29 mouse cellular contexts compared by ENCODE assay signal in the genomic region with DNA sequence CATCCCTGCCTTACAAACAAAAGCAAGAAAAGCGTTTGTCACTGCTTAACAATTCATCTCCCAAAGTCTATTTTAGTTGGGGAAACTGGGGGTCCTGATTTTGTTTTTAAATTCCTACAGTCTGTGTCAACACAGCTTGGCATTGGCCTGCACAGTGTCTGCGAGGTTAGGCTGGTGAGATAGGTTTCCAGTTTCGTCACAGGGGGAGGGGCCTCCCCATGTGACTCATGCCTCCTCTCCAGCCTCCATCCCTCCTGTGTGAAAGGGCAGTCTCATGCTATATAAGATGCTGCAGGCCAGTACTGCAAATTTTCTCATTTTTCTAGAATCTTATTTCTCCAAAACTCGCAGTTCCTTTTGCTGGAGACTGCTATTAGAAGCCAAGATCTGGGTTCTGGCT.
DNase-seq lines count a peak whose midpoint lies in the region; ATAC-seq lines count a peak whose summit lies in the region.
"Had no signal": no experiment of that assay in that cellular context is flagged by ENCODE, and none has a peak within 500 bp of the region (broad histone marks: within the 10 kb centered on the region; RNA-seq: fewer than 3 reads in every experiment).

No protein-coding gene starts in this region.

- H3K4me1 ChIP-seq in hindbrain, embryonic 15.5 days (replicated peaks): no peaks in the 10 kb centered on the region
- no peaks in the 10 kb centered on the region for H3K4me1 ChIP-seq in hindbrain, embryonic 10.5 days (replicated peaks)
- H3K4me1 ChIP-seq in embryonic facial prominence, embryonic 10.5 days: no peaks in the 10 kb centered on the region
- H3K4me1 ChIP-seq: embryonic facial prominence, embryonic 15.5 days; forebrain, embryonic 15.5 days; heart, embryonic 13.5 days; hindbrain, embryonic 12.5 days; liver, embryonic 15.5 days; neural tube, embryonic 12.5 days had no signal

- peak; percentile 71; the same call in 1 of the 2 replicates for ATAC-seq in hindbrain, embryonic 15.5 days (ENCODE audit: low FRiP score, low read depth)
- ATAC-seq: forebrain, embryonic 15.5 days had no signal

- no peaks in the 10 kb centered on the region for H3K27me3 ChIP-seq in hindbrain, embryonic 15.5 days
- H3K27me3 ChIP-seq in hindbrain, embryonic 10.5 days (ENCODE audit: insufficient read depth, poor library complexity, severe bottlenecking): no peaks in the 10 kb centered on the region
- no peaks in the 10 kb centered on the region for H3K27me3 ChIP-seq in embryonic facial prominence, embryonic 10.5 days (replicated peaks; ENCODE audit: low read depth, poor library complexity, severe bottlenecking)
- H3K27me3 ChIP-seq: CH12.LX; embryonic facial prominence, embryonic 15.5 days; forebrain, embryonic 15.5 days; heart, embryonic 13.5 days; hindbrain, embryonic 12.5 days; liver, embryonic 15.5 days; neural tube, embryonic 12.5 days had no signal

- H3K9me3 ChIP-seq in hindbrain, embryonic 15.5 days: no peaks in the 10 kb centered on the region
- H3K9me3 ChIP-seq in hindbrain, embryonic 10.5 days: no peaks in the 10 kb centered on the region
- H3K9me3 ChIP-seq in embryonic facial prominence, embryonic 10.5 days: no peaks in the 10 kb centered on the region
- H3K9me3 ChIP-seq: embryonic facial prominence, embryonic 15.5 days; forebrain, embryonic 15.5 days; G1E; heart, embryonic 13.5 days; hindbrain, embryonic 12.5 days; liver, embryonic 15.5 days; neural tube, embryonic 12.5 days had no signal

- H3K27ac ChIP-seq in hindbrain, embryonic 15.5 days (replicated peaks): no peak overlapping the region
- H3K27ac ChIP-seq in hindbrain, embryonic 10.5 days: no peak overlapping the region
- no peak overlapping the region for H3K27ac ChIP-seq in embryonic facial prominence, embryonic 10.5 days (replicated peaks)
- H3K27ac ChIP-seq: embryonic facial prominence, embryonic 15.5 days; forebrain, embryonic 15.5 days; heart, embryonic 13.5 days; hindbrain, embryonic 12.5 days; left cerebral cortex, adult 2 months; liver, embryonic 15.5 days; neural tube, embryonic 12.5 days had no signal

- DNase-seq in adrenal gland, adult 2 months: peak; percentile 20
- no peak for DNase-seq in adrenal gland, postnatal 4 days (ENCODE audit: low spot score in 2 of 2)
- DNase-seq in hindbrain, embryonic 10.5 days (ENCODE audit: low spot score): no peak
- peak; percentile 55 for DNase-seq in 416B (ENCODE audit: low read depth)
- peak; percentile 13 for DNase-seq in embryonic facial prominence, embryonic 10.5 days (ENCODE audit: low spot score)
- no peak for DNase-seq in right cerebral cortex, postnatal 14 days
- DNase-seq in left cerebral cortex, adult 9 months (ENCODE audit: low spot score in 2 of 2): no peak
- DNase-seq: cerebellum, adult 8-10 months; gastrocnemius, postnatal 10 days; heart, adult 18-20 months; heart, postnatal 14 days; kidney, adult 8-10 months; kidney, postnatal 10 days; left cerebral cortex, postnatal 4 days; liver; midbrain, embryonic 14.5 days; retina, postnatal 1 day; thymus, adult 18-20 months; thymus, postnatal 36 days had no signal

- H3K4me3 ChIP-seq in hindbrain, embryonic 15.5 days: no peak overlapping the region
- H3K4me3 ChIP-seq in hindbrain, embryonic 10.5 days: no peak overlapping the region
- no peak overlapping the region for H3K4me3 ChIP-seq in embryonic facial prominence, embryonic 10.5 days
- H3K4me3 ChIP-seq: embryonic facial prominence, embryonic 15.5 days; forebrain, embryonic 15.5 days; heart, embryonic 13.5 days; hindbrain, embryonic 12.5 days; left cerebral cortex, adult 2 months; liver, embryonic 15.5 days; neural tube, embryonic 12.5 days had no signal

- WGBS in hindbrain, embryonic 15.5 days: 53% methylated on average over 4 of the region's 4 CpGs
- 51% methylated on average over 4 of the region's 4 CpGs for WGBS in hindbrain, embryonic 10.5 days
- 45% methylated on average over 4 of the region's 4 CpGs for WGBS in embryonic facial prominence, embryonic 10.5 days

- H3K4me2 ChIP-seq in hindbrain, embryonic 15.5 days: no peak overlapping the region
- H3K4me2 ChIP-seq: embryonic facial prominence, embryonic 15.5 days; forebrain, embryonic 15.5 days; heart, embryonic 13.5 days; hindbrain, embryonic 12.5 days; liver, embryonic 15.5 days; neural tube, embryonic 12.5 days had no signal

- no peaks in the 10 kb centered on the region for H3K36me3 ChIP-seq in hindbrain, embryonic 15.5 days
- H3K36me3 ChIP-seq in hindbrain, embryonic 10.5 days: no peaks in the 10 kb centered on the region
- no peaks in the 10 kb centered on the region for H3K36me3 ChIP-seq in embryonic facial prominence, embryonic 10.5 days (replicated peaks)
- H3K36me3 ChIP-seq: embryonic facial prominence, embryonic 15.5 days; forebrain, embryonic 15.5 days; G1E; heart, embryonic 13.5 days; hindbrain, embryonic 12.5 days; liver, embryonic 15.5 days; neural tube, embryonic 12.5 days had no signal

- H3K9ac ChIP-seq in hindbrain, embryonic 15.5 days: no peak overlapping the region
- H3K9ac ChIP-seq: embryonic facial prominence, embryonic 15.5 days; forebrain, embryonic 15.5 days; heart, embryonic 13.5 days; hindbrain, embryonic 12.5 days; liver, embryonic 15.5 days; neural tube, embryonic 12.5 days had no signal

Comparison
In these comparisons a context has a peak if more than half of its experiments do, and no peak if none do; other contexts are left out.
1. DNase-seq: peak in adrenal gland, adult 2 months (single experiment), 416B (single experiment) and embryonic facial prominence, embryonic 10.5 days (single experiment); none in adrenal gland, postnatal 4 days (0 of 2), hindbrain, embryonic 10.5 days (single experiment), right cerebral cortex, postnatal 14 days (single experiment) and left cerebral cortex, adult 9 months (0 of 2).